ENCODE assay signal across 13 mouse cellular contexts in genomic region chrX:99561995-99562394, GRCm38 (mm10).
DNase-seq lines count a peak whose midpoint lies in the region; ATAC-seq and TF ChIP-seq lines count a peak whose summit lies in the region.
"Had no signal": no experiment of that assay in that cellular context is flagged by ENCODE, and none has a peak within 500 bp of the region (broad histone marks: within the 10 kb centered on the region; RNA-seq: fewer than 3 reads in every experiment).

No protein-coding gene starts in this region.

- no peaks in the 10 kb centered on the region for H3K36me3 ChIP-seq in lung, embryonic 16.5 days (ENCODE audit: control insufficient read depth, insufficient read depth, low read length)
- H3K36me3 ChIP-seq in forebrain, embryonic 12.5 days (replicated peaks) = no peaks in the 10 kb centered on the region
- no peaks in the 10 kb centered on the region for H3K36me3 ChIP-seq in hindbrain, postnatal 0 days (ENCODE audit: insufficient read depth, low read length)
- H3K36me3 ChIP-seq in neural tube, embryonic 14.5 days (ENCODE audit: control insufficient read depth, insufficient read depth, low read length) = no peaks in the 10 kb centered on the region
- H3K36me3 ChIP-seq: heart, embryonic 12.5 days had no signal

- no peaks in the 10 kb centered on the region for H3K4me1 ChIP-seq in lung, embryonic 16.5 days (replicated peaks; ENCODE audit: control insufficient read depth, insufficient read depth, low read length)
- H3K4me1 ChIP-seq in forebrain, embryonic 12.5 days = peaks cover 32% of the 10 kb centered on the region
- no peaks in the 10 kb centered on the region for H3K4me1 ChIP-seq in hindbrain, postnatal 0 days (ENCODE audit: insufficient read depth, low read length)
- no peaks in the 10 kb centered on the region for H3K4me1 ChIP-seq in neural tube, embryonic 14.5 days (ENCODE audit: control insufficient read depth, insufficient read depth, low read length)

- no peak overlapping the region for H3K4me3 ChIP-seq in lung, embryonic 16.5 days (ENCODE audit: low read length)
- H3K4me3 ChIP-seq in forebrain, embryonic 12.5 days (replicated peaks) = no peak overlapping the region
- H3K4me3 ChIP-seq in hindbrain, postnatal 0 days (ENCODE audit: low read length) = no peak overlapping the region
- no peak overlapping the region for H3K4me3 ChIP-seq in neural tube, embryonic 14.5 days (ENCODE audit: low read depth, low read length)
- H3K4me3 ChIP-seq: erythroblast, embryonic 14.5 days; heart, embryonic 12.5 days; myocyte had no signal

- no peaks in the 10 kb centered on the region for H3K9me3 ChIP-seq in lung, embryonic 16.5 days (ENCODE audit: control insufficient read depth, low read length)
- H3K9me3 ChIP-seq in forebrain, embryonic 12.5 days = no peaks in the 10 kb centered on the region
- no peaks in the 10 kb centered on the region for H3K9me3 ChIP-seq in hindbrain, postnatal 0 days (ENCODE audit: low read length)
- no peaks in the 10 kb centered on the region for H3K9me3 ChIP-seq in neural tube, embryonic 14.5 days (ENCODE audit: control insufficient read depth, low read length)
- H3K9me3 ChIP-seq: heart, embryonic 12.5 days had no signal

- no peak for TF ChIP-seq CTCF in hindbrain, postnatal 0 days (IDR thresholded peaks at IDR 0.05; ENCODE audit: low read depth)

- no peak overlapping the region for H3K27ac ChIP-seq in lung, embryonic 16.5 days (ENCODE audit: low read length)
- H3K27ac ChIP-seq in forebrain, embryonic 12.5 days = peak overlapping the region; percentile 51
- H3K27ac ChIP-seq in hindbrain, postnatal 0 days = no peak overlapping the region
- H3K27ac ChIP-seq in neural tube, embryonic 14.5 days (ENCODE audit: low read depth, low read length) = no peak overlapping the region

- no peak overlapping the region for H3K4me2 ChIP-seq in lung, embryonic 16.5 days (ENCODE audit: low read depth, low read length)
- no peak overlapping the region for H3K4me2 ChIP-seq in forebrain, embryonic 12.5 days
- no peak overlapping the region for H3K4me2 ChIP-seq in hindbrain, postnatal 0 days (ENCODE audit: low read depth, low read length)
- H3K4me2 ChIP-seq in neural tube, embryonic 14.5 days (ENCODE audit: low read depth, low read length) = no peak overlapping the region
- H3K4me2 ChIP-seq: heart, embryonic 12.5 days had no signal

- ATAC-seq in lung, embryonic 16.5 days (ENCODE audit: low read depth) = 0 out of 2 replicates have a peak, but pooled peaks have one; percentile 25
- ATAC-seq in forebrain, embryonic 12.5 days (ENCODE audit: low FRiP score) = peak; percentile 69; the same call in 1 of the 2 replicates
- ATAC-seq in hindbrain, postnatal 0 days = peak; percentile 86
- ATAC-seq in neural tube, embryonic 14.5 days (ENCODE audit: low read depth) = peak; percentile 33; the same call in 1 of the 2 replicates

- H3K9ac ChIP-seq in lung, embryonic 16.5 days (ENCODE audit: low read length) = no peak overlapping the region
- H3K9ac ChIP-seq in forebrain, embryonic 12.5 days = no peak overlapping the region
- H3K9ac ChIP-seq in hindbrain, postnatal 0 days (replicated peaks; ENCODE audit: low read length) = no peak overlapping the region
- no peak overlapping the region for H3K9ac ChIP-seq in neural tube, embryonic 14.5 days (replicated peaks; ENCODE audit: low read depth, low read length)
- H3K9ac ChIP-seq: heart, embryonic 12.5 days had no signal

- WGBS in lung, embryonic 16.5 days = 53% methylated on average over 8 of the region's 8 CpGs
- WGBS in forebrain, embryonic 12.5 days = 36% methylated on average over 8 of the region's 8 CpGs
- 35% methylated on average over 8 of the region's 8 CpGs for WGBS in hindbrain, postnatal 0 days
- 36% methylated on average over 8 of the region's 8 CpGs for WGBS in neural tube, embryonic 14.5 days

- H3K27me3 ChIP-seq in lung, embryonic 16.5 days (ENCODE audit: control insufficient read depth, insufficient read depth, low read depth, low read length) = peaks cover 4% of the 10 kb centered on the region
- peaks cover 96% of the 10 kb centered on the region for H3K27me3 ChIP-seq in forebrain, embryonic 12.5 days
- H3K27me3 ChIP-seq in hindbrain, postnatal 0 days (ENCODE audit: insufficient read depth, low read length) = peaks cover 12% of the 10 kb centered on the region; the same call in 1 of the 2 replicates
- peaks cover 6% of the 10 kb centered on the region; the same call in 1 of the 2 replicates for H3K27me3 ChIP-seq in neural tube, embryonic 14.5 days (ENCODE audit: control insufficient read depth, insufficient read depth, low read length)

- DNase-seq in lung, adult 18-20 months = no peak
- DNase-seq in hindbrain, postnatal 0 days (ENCODE audit: low spot score) = peak; percentile 68
- DNase-seq in heart, adult 8-10 months (ENCODE audit: low spot score) = no peak
- no peak for DNase-seq in kidney, postnatal 4 days
- DNase-seq in spleen, postnatal 10 days (ENCODE audit: low spot score in 2 of 2) = no peak
- DNase-seq: kidney, adult 11 months; thymus, postnatal 4 days had no signal

Comparison
In these comparisons a context has a peak if more than half of its experiments do, and no peak if none do; other contexts are left out.
1. ATAC-seq: peak in every context shown above with its lines; median percentile 86 in hindbrain, postnatal 0 days; 69 in forebrain, embryonic 12.5 days; 33 in neural tube, embryonic 14.5 days; 25 in lung, embryonic 16.5 days.